Mouse (Mus musculus) liver, embryonic 14.5 days (tissue): ENCODE data around the gene Plxna4.

ENCODE experiments used
- CTCF ChIP-seq: IDR thresholded peaks from 2 replicates; pipeline ENCODE4 v1.5.1; 2016; ENCODE audit warnings: antibody characterized with exemption, low read depth, control low read depth
- EP300 ChIP-seq: IDR thresholded peaks from 2 replicates; pipeline ENCODE4 v1.6.1; 2016; ENCODE audit warnings: antibody characterized with exemption, low read depth

DNA sequence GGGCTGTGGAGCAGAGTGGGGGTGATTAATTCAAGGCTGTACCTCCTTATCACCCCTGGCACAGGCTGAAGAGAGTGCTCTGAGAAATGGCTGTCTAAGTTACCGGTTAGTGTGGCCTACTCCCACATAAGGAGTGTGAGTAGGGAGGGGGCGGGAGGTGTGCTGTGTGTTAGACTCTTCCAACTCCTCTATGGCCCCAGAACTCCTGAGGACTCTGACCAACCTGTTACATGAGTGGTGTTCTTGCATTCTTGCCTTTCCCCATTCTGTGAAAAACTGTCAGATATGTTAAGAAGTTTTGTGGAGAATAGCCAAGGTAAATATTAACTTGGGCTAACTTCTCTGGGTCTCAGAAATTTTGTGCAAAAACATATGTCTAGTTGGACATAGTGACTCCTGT, 201.1 kb downstream of the Plxna4 start:
- TF ChIP-seq EP300 (no peak), CTCF (no peak)
